Mouse (Mus musculus): ENCODE measurements at regions not wholly inside any gene's neighbourhood (a gene's known extent, or its start where the extent isn't known, plus 50 kb on each side); places are given as distances from the start of the nearest gene placed in this dataset.

DNA sequence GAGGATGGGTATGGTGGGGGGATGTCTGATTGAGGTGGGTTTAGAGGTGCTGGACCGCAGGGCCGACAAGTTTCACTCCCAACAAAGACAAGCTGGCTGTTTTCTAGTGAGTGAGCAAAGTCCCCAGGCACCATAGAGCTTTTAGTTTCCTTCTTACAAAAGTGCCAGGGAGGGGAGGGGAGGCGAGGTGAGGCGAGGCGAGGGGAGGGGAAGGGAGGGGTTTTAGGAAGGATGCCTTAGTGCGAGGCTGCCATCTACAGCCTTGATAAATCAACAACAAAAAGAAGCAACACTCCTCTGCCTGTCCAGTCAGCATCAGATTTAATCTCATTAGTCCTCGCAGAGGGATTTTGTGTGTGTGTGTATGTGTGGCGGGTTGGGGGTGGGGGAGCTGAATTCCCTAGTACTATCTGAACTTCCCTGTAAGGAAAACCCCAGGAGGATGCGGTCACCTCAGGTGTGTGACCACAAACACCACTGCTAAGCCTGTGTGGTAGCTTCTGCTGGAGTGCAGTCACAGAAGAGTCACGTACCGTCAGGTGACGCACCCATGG lies 103.8 kb downstream of the Tbx4 start:
- no peak for TF ChIP-seq CTCF (IDR thresholded peaks at IDR 0.05; ENCODE audit: extremely low read depth, insufficient read length, insufficient replicate concordance, low read depth, low read length)
- TF ChIP-seq POLR2A (IDR thresholded peaks at IDR 0.05; ENCODE audit: low read depth, low read length) = no peak
